Mouse (Mus musculus) common myeloid progenitor, adult 5-6 weeks (primary cell): Measurements from ENCODE around the gene Ttll8. TPM values are rescaled to one million over a fixed set of nuclear protein-coding genes. Genes with fewer than 3 reads are reported as not detected.

Experiments used
- ATAC-seq: replicated peaks from 2 replicates; pipeline ENCODE4 v1.8.0; 2016; ENCODE audit warnings: low read depth, mild to moderate bottlenecking, moderate TSS enrichment, inconsistent platforms; ENCODE audit not compliant: poor library complexity, severe bottlenecking
- total RNA-seq: library from RNA; stranded (forward); fragments of 200-1000, 187-1606 nt; gene quantifications from 2 replicates; pipeline ENCODE4 v1.2.3, GENCODE M21; 2017

Ttll8 gene
- total RNA-seq, 1 experiment from 2014 or later = not detected

GRCm38 (mm10) chr15:88932667-88933066 lies 21.6 kb downstream of the Ttll8 start:
- no peak for ATAC-seq

- ATAC-seq = no peak
These were observed 32.3 kb downstream of the Ttll8 start for GRCm38 (mm10) chr15:88921992-88922310.

- peak; percentile 95 for ATAC-seq
These were observed 32.9 kb downstream of the Ttll8 start for GRCm38 (mm10) chr15:88921131-88921991.

GRCm38 (mm10) chr15:88920065-88920464 lies 34.2 kb downstream of the Ttll8 start:
- ATAC-seq = no peak

- no peak for ATAC-seq
These were observed 34.9 kb downstream of the Ttll8 start for GRCm38 (mm10) chr15:88919328-88919727.

GRCm38 (mm10) chr15:88917126-88917525 lies 37.1 kb downstream of the Ttll8 start:
- ATAC-seq = no peak

- no peak for ATAC-seq
These were observed 37.9 kb downstream of the Ttll8 start for GRCm38 (mm10) chr15:88916366-88916765.

GRCm38 (mm10) chr15:88915046-88915445 lies 39.2 kb downstream of the Ttll8 start:
- no peak for ATAC-seq

- no peak for ATAC-seq
These were observed 47.9 kb downstream of the Ttll8 start for GRCm38 (mm10) chr15:88906347-88906746.

- no peak for ATAC-seq
These were observed 50.0 kb downstream of the Ttll8 start for GRCm38 (mm10) chr15:88904056-88904811.

GRCm38 (mm10) chr15:88903086-88903485 lies 51.1 kb downstream of the Ttll8 start:
- ATAC-seq = 0 out of 2 replicates have a peak, but pooled peaks have one; percentile 52

GRCm38 (mm10) chr15:88902200-88902875 lies 51.9 kb downstream of the Ttll8 start:
- ATAC-seq = peak; percentile 79

GRCm38 (mm10) chr15:88896341-88896980 lies 57.8 kb downstream of the Ttll8 start:
- no peak for ATAC-seq

- ATAC-seq = no peak
These were observed 58.3 kb downstream of the Ttll8 start for GRCm38 (mm10) chr15:88895891-88896290.

- no peak for ATAC-seq
These were observed 59.1 kb downstream of the Ttll8 start for GRCm38 (mm10) chr15:88895119-88895518.

- no peak for ATAC-seq
These were observed 61.3 kb downstream of the Ttll8 start for GRCm38 (mm10) chr15:88892876-88893275.

GRCm38 (mm10) chr15:88892252-88892651 lies 62.0 kb downstream of the Ttll8 start:
- no peak for ATAC-seq

- ATAC-seq = no peak
These were observed 62.6 kb downstream of the Ttll8 start for GRCm38 (mm10) chr15:88891676-88892040.

GRCm38 (mm10) chr15:88890751-88891675 lies 63.2 kb downstream of the Ttll8 start:
- ATAC-seq = peak; percentile 97
